Mouse (Mus musculus): ENCODE data around the gene Gm10974.

DNA sequence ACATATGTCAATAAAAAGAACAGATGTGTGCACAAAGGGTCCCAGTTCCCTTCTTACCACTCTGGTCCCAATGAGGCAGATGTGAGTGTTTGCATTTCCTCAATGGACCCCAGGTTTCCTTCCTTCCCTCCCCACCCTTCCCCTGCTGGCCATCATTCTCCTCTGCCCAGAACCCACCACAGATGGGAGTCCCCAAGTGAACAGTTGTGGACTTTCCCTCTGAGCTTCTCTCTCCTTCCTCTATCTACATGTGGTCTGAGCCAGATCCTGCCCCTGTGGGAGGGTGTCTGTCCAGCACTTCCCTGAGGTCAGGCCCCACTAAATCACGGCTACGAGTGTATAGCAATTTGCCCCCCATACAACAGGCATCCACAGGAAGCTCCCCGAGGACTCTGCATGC is 10.8 kb upstream of the Gm10974 start:
- TF ChIP-seq CTCF (IDR thresholded peaks at IDR 0.05 in 2 of 3, conservative IDR thresholded peaks at IDR 0.05 in 1 of 3; ENCODE audit: control insufficient read depth in 1 of 3, insufficient read depth in 1 of 3, low read depth in 2 of 3, low read length in 3 of 3, poor library complexity in 1 of 3, severe bottlenecking in 1 of 3), result no peak
- TF ChIP-seq NRF1 (IDR thresholded peaks at IDR 0.05; ENCODE audit: insufficient read depth, low read depth, low read length, poor library complexity, severe bottlenecking), result no peak
- no peak for TF ChIP-seq MEF2A (IDR thresholded peaks at IDR 0.05; ENCODE audit: extremely low read depth, insufficient replicate concordance, low read depth, low read length, poor library complexity, severe bottlenecking)
- no peak for TF ChIP-seq POLR2A (IDR thresholded peaks at IDR 0.05; ENCODE audit: control insufficient read depth in 1 of 2, insufficient read depth in 1 of 2, low read depth in 1 of 2, low read length in 2 of 2, poor library complexity in 1 of 2)
- no peak for TF ChIP-seq EP300 (IDR thresholded peaks at IDR 0.05; ENCODE audit: low read depth in 1 of 2, low read length in 2 of 2)
- no peak for TF ChIP-seq BHLHE40 (IDR thresholded peaks at IDR 0.05; ENCODE audit: borderline replicate concordance, low read depth, low read length)

All from MEL (cell line).